Mouse (Mus musculus) Muller cell, postnatal 12 days (primary cell): ENCODE results near the gene Thra.

Experiments used
- DNase-seq: peaks from one replicate; pipeline ENCODE4 v3.0.0-alpha.2; 2015; ENCODE audit errors: inconsistent ontology term

Thra gene

DNA sequence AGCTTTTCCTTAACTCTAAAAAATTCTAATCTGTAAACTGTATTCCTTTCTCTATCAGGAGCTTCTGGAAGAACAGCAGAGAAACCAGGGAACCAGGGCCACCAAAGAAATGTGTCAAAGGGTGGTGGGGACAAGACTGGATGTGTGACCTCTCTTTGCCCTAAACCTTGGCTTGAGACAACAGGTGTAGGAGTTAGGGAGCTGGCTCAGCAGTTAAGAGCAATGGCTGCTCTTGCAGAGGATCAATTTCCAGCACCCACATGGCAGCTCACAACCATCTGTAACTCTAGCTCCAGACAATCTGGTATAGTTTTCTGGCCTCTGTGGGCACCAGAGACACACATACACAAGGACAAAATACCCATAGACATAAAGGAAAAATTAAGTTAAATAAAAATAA, 37.5 kb downstream of the Thra start:
- DNase-seq, result no peak

GRCm38 (mm10) chr11:98781851-98782512, 41.5 kb downstream of the Thra start:
- DNase-seq, result peak; percentile 73

DNA sequence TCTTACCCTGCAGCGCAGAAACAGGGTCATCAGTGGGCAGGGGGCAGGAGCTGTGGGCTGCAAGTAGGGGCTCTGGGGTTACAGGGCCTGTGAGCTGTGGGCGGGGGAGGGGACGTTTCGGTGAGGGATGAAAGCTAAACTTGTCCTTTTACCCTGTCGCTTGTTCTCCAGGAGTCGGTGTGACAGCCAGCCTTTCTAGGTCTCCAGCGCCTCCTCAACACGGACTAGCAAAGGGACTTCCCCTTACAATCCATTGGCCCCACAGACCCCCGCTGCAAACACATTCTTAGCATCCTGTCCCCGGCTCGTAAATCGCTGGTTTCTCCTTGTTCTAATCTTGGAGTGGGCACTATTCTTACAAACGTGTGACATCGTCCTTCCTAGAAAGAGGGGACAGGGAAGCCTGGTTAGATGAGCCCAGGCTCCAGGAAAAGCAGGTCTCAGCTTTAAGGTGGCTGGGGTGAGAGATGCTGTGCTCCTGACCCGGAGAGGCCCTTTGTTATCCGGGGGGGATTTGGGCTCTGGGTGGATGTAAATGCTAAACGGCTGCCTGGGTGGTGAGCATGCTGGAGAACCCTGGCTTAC, 42.3 kb downstream of the Thra start:
- DNase-seq, result peak; percentile 58

DNA sequence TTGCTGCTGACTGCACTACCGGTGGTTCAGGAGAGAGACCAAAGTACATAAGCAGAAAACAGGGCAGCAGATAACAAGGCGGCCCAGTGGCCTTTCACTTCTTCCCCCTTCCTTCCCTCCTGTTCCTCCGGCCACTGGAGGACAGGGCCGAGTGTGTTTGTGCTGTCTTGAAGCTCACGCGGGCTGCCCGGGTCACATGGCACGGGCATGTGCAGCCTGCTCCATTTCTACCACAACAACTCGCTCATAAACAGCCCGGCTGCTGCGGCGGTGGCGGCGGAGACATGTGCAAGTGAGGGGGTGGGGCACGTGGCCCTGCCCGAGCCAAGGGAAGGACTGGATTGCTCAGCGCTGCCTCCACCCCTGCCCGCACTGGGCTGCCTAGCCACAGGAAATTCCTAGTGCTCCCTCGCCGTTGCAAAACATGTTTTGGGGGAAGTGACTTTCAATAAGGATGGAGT, 42.8 kb downstream of the Thra start:
- DNase-seq, result peak; percentile 100

- no peak for DNase-seq
These were observed 43.7 kb downstream of the Thra start for GRCm38 (mm10) chr11:98784139-98784538.

- DNase-seq, result no peak
These were observed 44.8 kb downstream of the Thra start for GRCm38 (mm10) chr11:98785214-98785613.

- peak; percentile 95 for DNase-seq
These were observed 45.4 kb downstream of the Thra start for GRCm38 (mm10) chr11:98785772-98786281.

DNA sequence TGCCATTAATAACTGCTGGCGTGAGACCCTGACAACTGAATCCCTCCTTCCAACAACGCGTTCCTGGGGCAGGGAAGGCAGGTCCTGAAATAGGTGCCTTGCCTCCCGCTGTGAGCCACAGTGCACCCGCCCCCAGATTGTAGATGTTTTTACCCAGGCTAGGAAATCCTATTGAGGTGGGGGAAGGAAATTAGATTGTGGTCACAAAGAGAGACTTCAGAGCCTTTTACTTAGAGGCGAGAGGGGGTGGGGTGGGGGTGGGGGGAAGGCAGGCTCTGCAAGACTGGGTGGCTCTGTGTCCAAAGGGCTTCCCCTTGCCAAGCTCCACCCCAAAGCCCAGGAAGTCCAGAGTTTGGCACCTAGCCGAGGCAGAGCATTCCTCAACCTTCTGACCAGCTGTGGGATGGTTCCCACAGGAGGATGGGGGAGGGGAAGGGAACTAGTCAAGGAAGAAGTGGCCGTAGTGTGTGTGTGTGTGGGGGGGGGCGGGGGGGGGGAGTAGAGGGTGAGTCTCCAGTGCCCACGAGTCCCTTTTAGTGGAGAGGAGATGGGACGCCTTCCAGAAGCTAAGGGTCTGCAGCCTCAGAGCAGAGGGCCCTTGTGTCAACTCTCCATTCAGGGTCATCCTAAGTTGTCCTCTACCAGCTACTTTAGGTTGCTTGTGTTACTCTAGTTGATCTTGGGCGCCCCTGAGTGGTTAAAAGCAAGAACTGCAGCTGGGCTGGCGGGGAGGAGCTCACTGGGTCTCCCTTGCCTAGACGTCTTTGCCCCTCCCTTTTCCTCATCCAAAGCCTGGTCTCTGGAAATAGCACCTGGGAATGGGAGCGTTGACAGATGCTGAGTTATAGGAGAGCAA, 46.1 kb downstream of the Thra start:
- DNase-seq, result peak; percentile 97

DNA sequence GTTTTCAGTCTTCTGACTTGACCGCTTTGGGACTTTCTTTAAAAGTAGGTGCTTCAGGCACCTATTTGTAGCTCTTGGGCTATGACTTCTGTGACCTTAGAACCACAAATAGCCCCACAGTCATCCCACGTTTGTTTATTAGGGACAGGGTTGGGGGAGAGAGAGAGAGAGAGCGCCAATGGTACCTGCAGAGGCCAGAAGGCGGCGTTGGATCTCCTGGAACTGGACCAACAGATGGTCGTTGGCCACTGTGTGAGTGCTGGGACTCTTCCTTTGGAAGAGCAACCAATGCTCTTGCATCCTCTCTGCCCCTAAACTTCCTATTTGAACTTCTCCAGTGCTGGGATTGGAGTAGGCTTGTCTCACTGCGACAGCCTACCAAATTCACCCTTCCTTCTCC, 46.8 kb downstream of the Thra start:
- no peak for DNase-seq

DNA sequence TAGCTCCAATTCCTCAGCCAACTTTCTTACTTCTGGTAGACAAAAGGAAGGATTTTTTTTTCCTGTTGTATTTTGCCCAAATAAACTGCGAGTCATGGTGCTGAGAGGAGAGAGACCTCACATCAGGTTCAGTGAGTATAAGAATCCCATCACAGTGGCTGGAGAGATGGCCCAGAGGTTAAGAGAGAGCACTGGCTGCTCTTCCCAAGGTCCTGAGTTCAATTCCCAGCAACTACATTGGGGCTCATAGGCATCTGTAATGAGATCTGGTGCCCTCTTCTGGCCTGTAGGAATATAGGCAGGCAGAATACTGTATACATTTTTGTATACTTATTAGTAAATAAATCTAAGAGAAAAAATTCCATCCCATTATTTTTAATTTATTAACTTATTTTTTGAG, 47.3 kb downstream of the Thra start:
- no peak for DNase-seq

DNA sequence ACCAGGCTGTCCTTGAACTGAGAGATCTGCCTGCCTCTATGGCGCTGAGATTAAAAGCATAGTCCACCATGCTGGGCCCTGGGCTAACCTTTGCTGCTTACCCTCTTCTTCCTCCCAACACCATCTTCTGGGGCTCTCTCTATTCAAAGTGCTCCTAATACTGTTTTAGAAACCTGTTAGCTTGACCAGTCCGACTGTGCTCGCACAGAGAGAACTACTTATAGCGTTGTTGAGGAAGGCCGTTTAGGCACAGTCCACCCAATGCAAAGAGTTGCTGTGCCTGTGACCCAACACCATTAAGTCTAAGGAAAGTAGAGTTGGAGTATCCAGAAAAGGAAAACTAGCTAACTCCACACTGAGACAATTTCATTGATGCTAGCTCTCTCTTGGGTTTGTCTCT, 47.7 kb downstream of the Thra start:
- no peak for DNase-seq

DNA sequence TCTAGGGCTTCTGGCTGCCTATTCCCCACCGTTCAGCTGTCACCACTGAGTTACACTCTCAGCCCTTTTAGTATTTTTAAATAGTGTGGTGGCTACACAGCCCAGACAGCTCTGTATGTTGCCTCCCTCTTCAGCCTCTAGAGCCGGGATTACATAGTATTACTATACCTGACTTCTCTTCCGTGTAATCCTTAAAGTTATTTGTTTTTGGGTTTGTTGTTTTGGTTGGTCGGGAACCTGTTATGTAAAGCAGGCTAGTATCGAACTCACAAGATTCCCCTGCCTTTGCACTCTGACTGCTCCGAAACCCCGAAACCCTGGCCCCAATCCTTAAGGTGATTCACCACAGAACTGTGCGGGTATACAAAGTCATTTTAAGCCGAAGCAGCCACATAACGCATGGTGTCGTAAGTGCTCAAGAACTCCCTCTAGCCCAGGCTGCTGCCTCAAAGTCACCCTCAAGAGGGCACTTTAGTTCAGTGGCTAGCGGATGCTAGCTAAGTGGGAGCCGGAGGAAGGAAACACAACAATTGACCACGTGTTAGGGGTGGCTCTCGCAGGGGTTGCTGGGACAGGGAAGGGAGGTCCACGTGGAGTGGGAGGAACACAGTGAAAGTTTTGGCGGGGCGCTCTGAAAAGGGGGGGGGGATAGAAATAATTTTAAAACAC, 48.2 kb downstream of the Thra start:
- DNase-seq, result peak; percentile 94

GRCm38 (mm10) chr11:98789219-98789807, 48.9 kb downstream of the Thra start:
- no peak for DNase-seq

GRCm38 (mm10) chr11:98789824-98790223, 49.4 kb downstream of the Thra start:
- DNase-seq, result no peak

DNA sequence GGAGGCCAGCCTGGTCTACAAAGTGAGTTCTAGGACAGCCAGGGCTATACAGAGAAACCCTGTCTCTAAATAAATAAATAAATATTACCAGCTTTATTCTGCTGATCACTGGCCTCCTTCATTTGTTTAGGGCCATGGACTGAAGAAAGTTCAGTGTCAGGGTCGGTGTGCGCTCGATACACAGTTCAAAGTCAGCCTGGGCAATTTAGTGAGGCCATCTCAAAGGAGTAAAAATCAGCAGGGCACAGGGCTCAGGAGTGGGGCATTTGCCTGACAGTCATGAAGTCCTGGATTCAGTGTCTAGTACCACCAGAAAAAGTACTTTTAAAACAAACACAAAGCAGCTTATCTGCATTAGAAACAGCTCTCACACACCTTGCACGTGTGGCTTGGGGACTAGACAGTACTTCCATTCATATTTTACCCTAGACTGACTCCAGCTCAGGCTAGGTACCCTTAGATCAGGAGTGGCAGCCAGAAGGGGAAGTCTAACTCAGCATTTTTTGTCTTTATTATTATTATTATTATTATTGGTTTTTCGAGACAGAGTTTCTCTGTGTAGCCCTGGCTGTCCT, 50.3 kb downstream of the Thra start:
- DNase-seq, result no peak

- DNase-seq, result no peak
These were observed 51.0 kb downstream of the Thra start for GRCm38 (mm10) chr11:98791448-98791847.

DNA sequence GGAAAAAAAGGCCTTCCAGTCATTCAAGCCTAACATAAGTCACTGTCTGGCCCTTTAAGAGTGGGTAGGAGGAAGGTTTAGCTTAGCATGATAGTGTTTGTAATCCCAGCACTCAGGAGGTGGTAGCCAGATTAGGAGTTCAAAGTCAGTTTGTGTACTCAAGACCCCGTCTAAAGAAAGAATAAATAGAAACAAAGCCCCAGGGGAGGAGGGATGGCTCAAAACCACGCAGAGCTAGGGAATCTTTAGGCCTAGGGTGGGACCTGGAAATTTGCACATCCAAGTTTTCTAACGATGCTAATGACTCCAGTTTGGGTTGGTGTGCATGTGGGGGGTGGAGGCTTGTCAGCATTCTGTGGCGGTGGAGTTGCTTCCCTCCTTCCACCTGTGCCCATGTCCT, 51.6 kb downstream of the Thra start:
- no peak for DNase-seq

DNA sequence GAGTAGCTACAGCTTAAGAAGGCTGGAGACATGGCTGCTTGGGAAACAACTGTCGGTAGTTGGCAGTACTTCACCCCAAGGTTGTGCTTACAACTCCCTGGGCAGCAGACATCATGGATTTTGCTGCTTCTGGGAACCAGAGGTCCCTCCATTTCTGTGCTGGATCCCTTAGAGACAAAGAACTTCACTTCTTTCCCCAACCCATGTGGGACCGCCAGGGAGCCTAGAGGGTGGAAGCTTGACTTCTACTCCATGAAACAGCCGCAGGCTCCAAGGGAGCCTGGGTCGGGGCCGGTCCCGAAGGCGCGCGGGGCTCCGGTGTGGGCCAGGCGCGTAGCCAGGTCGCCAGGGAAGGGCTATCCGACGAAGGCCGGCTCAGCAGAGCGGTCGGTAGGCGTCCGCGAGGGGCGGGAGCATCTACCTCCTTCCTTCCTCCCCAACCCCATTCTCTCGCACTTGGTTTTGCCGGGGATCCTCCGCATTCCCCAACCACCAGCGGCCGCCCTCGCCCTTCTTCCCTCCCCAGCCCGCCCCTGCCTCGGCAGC, 54.1 kb downstream of the Thra start:
- DNase-seq, result no peak

DNA sequence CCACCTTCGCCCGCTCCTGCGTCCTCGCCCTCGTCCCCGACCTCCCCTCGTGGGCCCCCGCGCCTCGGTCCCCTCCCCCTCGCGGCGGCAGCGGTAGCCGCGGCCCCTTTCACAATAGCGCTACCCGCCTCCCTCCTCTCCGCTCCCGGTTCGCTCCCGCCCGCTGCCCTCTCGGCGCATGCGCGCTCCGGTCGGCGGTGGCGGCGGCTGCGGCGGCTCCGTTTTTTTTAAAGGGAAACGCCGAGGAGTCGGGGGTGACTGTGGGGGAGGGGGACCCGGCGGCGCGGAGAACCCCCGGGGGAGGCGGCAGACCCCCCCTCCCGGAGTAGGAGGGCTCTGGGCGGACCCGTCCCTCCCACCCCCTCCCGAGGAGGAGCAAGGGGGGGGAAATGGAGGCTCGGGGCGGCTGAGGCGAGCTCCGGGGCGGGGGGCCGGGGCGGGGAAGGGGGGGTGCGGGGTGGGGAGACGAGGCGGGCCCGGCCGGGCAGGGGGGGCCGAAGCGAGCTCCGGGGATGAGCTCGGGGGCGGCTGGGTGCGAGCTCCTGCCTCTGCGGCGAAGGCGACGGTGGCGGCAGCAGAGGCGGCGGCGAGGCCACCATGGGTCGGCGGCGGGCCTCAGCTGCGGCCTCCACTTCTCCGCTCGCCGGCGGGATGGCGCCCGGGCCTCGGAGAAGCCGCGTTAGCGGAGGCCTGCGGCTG, 54.7 kb downstream of the Thra start, which contains the start of gene Msl1:
TSS of gene Msl1 (plus strand) at position 502 of the 699 bp plus-strand sequence.
- DNase-seq, result peak; percentile 96
